10 mouse cellular contexts compared by ENCODE assay signal in genomic region chr14:21851996-21852791, GRCm38 (mm10). TPM values are rescaled to one million over a fixed set of nuclear protein-coding genes. Genes with fewer than 3 reads are reported as not detected.
DNase-seq lines count a peak whose midpoint lies in the region; ATAC-seq and TF ChIP-seq lines count a peak whose summit lies in the region.
"Had no signal": no experiment of that assay in that cellular context is flagged by ENCODE, and none has a peak within 500 bp of the region (broad histone marks: within the 10 kb centered on the region; RNA-seq: fewer than 3 reads in every experiment).

No protein-coding gene starts in this region.

- no peak for TF ChIP-seq POLR2A in kidney, adult 2 months (IDR thresholded peaks at IDR 0.05; ENCODE audit: low read depth, low read length)

- no peak overlapping the region for H3K27ac ChIP-seq in kidney, adult 2 months (ENCODE audit: insufficient read depth, low read depth, low read length)
- no peak overlapping the region for H3K27ac ChIP-seq in kidney, embryonic 16.5 days (ENCODE audit: low read length)

- ATAC-seq in kidney, embryonic 16.5 days (ENCODE audit: low FRiP score, low TSS enrichment), result no peak
- peak; percentile 8; a peak in 2 of 4 replicates for ATAC-seq in hematopoietic stem cell, adult 5-6 weeks (replicated peaks in 1 of 2; ENCODE audit: insufficient read depth in 1 of 2, low FRiP score in 2 of 2, low TSS enrichment in 1 of 2, low read depth in 1 of 2, poor library complexity in 2 of 2, severe bottlenecking in 2 of 2)
- ATAC-seq: forebrain, embryonic 16.5 days; intestine, postnatal 0 days had no signal

- no peaks in the 10 kb centered on the region for H3K36me3 ChIP-seq in kidney, adult 2 months (ENCODE audit: control insufficient read depth, insufficient read depth, low read length)
- H3K36me3 ChIP-seq in kidney, embryonic 16.5 days (ENCODE audit: insufficient read depth, low read length), result no peaks in the 10 kb centered on the region
- H3K36me3 ChIP-seq in erythroblast, embryonic 14.5 days (ENCODE audit: control insufficient read depth), result peaks cover 6% of the 10 kb centered on the region

- no peaks in the 10 kb centered on the region for H3K4me1 ChIP-seq in kidney, adult 2 months (ENCODE audit: control insufficient read depth, insufficient read depth, low read length)
- H3K4me1 ChIP-seq in kidney, embryonic 16.5 days (ENCODE audit: insufficient read depth, low read length), result peaks cover 36% of the 10 kb centered on the region
- peaks cover 72% of the 10 kb centered on the region for H3K4me1 ChIP-seq in erythroblast, embryonic 14.5 days (ENCODE audit: control insufficient read depth)

- WGBS in kidney, adult 2 months, result 66% methylated on average over 16 of the region's 16 CpGs
- WGBS in kidney, embryonic 16.5 days, result 71% methylated on average over 16 of the region's 16 CpGs

- DNase-seq in kidney, adult 2 months, result peak; percentile 47
- peak; percentile 81 for DNase-seq in lung, postnatal 36 days
- DNase-seq in neural tube, embryonic 10.5 days (ENCODE audit: extremely low spot score, low spot score), result no peak
- DNase-seq in layer of hippocampus, postnatal 36 days, result no peak
- DNase-seq in right cerebral cortex, postnatal 25 days, result no peak

- no peak overlapping the region for H3K4me2 ChIP-seq in kidney, embryonic 16.5 days (replicated peaks; ENCODE audit: low read depth, low read length)

- no peak overlapping the region for H3K4me3 ChIP-seq in kidney, adult 2 months (ENCODE audit: insufficient read depth, low read depth, low read length)
- no peak overlapping the region for H3K4me3 ChIP-seq in kidney, embryonic 16.5 days (ENCODE audit: low read length)
- peak overlapping the region; percentile 28 for H3K4me3 ChIP-seq in erythroblast, embryonic 14.5 days (replicated peaks)

- TF ChIP-seq CTCF in kidney, adult 2 months (conservative IDR thresholded peaks at IDR 0.05; ENCODE audit: insufficient read depth, insufficient read length, low read depth, low read length), result no peak

- no peak overlapping the region for H3K9ac ChIP-seq in kidney, embryonic 16.5 days (replicated peaks; ENCODE audit: low read length)

- no peaks in the 10 kb centered on the region for H3K27me3 ChIP-seq in kidney, adult 2 months (replicated peaks; ENCODE audit: control insufficient read depth, insufficient read depth, low read length)
- no peaks in the 10 kb centered on the region for H3K27me3 ChIP-seq in kidney, embryonic 16.5 days (ENCODE audit: insufficient read depth, low read length)
- no peaks in the 10 kb centered on the region for H3K27me3 ChIP-seq in erythroblast, embryonic 14.5 days (ENCODE audit: control insufficient read depth)

- no peaks in the 10 kb centered on the region for H3K9me3 ChIP-seq in kidney, embryonic 16.5 days (ENCODE audit: low read length)
- H3K9me3 ChIP-seq in erythroblast, embryonic 14.5 days (ENCODE audit: control insufficient read depth, low read length), result no peaks in the 10 kb centered on the region

RNA-seq across cellular contexts. Expression of gene Comtd1, which starts 3.4 kb away (rescaled TPM):
- 30.3 and 35.2 TPM in 2 replicates for polyA plus RNA-seq in kidney, adult 2 months (2012; rRNA removed)
- 30.8 and 36.2 TPM in 2 replicates for polyA plus RNA-seq in kidney, embryonic 16.5 days (2015; fragmentation: Nextera tagmentation; extraction: Ambion mirVana)
- polyA plus RNA-seq in erythroblast, embryonic 14.5 days (2012), result 0.85 and 1.1 TPM in 2 replicates
- total RNA-seq in hematopoietic stem cell, adult 5-6 weeks (2017), result 5.2 and 14.4 TPM in 2 replicates
- total RNA-seq in layer of hippocampus, postnatal 36 days (2021), result 10 to 100 TPM; 25.5 to 29.8 TPM

RNA-seq across cellular contexts. Expression of gene Vdac2, which starts 27.2 kb away (rescaled TPM):
- 140 and 166 TPM in 2 replicates for polyA plus RNA-seq in kidney, adult 2 months (2012; rRNA removed)
- polyA plus RNA-seq in kidney, embryonic 16.5 days (2015; fragmentation: Nextera tagmentation; extraction: Ambion mirVana), result 344 and 350 TPM in 2 replicates
- 11.8 and 15.6 TPM in 2 replicates for polyA plus RNA-seq in erythroblast, embryonic 14.5 days (2012)
- total RNA-seq in hematopoietic stem cell, adult 5-6 weeks (2017), result 301 and 303 TPM in 2 replicates
- 100 to 1,000 TPM; 226 to 241 TPM for total RNA-seq in layer of hippocampus, postnatal 36 days (2021)

Comparison
In these comparisons a context has a peak if more than half of its experiments do, and no peak if none do; other contexts are left out.
1. DNase-seq: peak in kidney, adult 2 months (single experiment) and lung, postnatal 36 days (single experiment); none in neural tube, embryonic 10.5 days (single experiment), layer of hippocampus, postnatal 36 days (0 of 2) and right cerebral cortex, postnatal 25 days (single experiment).
2. RNA of gene Comtd1, which starts 3.4 kb away (polyA plus RNA-seq): 30.8 to 36.2 TPM in kidney, embryonic 16.5 days and 30.3 to 35.2 TPM in kidney, adult 2 months; 0.85 to 1.1 TPM in erythroblast, embryonic 14.5 days; every median in the first group is over 10 times any median in the second.